Mouse (Mus musculus) A20 (cell line): ENCODE results near the gene Ralgps1.
A peak's percentile ranks its signal among the peaks of the same experiment; 100 is the strongest.

Experiments
- DNase-seq: peaks from one replicate; pipeline ENCODE4 v3.0.0-alpha.2; 2011; ENCODE audit warnings: low read depth, low spot score

The Ralgps1 gene

GRCm38 (mm10) chr2:33244880-33245279, 126.4 kb downstream of the Ralgps1 start:
- DNase-seq, result no peak

GRCm38 (mm10) chr2:33237581-33237980, 133.7 kb downstream of the Ralgps1 start:
- no peak for DNase-seq

GRCm38 (mm10) chr2:33234848-33235247, 136.4 kb downstream of the Ralgps1 start:
- no peak for DNase-seq

GRCm38 (mm10) chr2:33233856-33234255, 137.4 kb downstream of the Ralgps1 start:
- DNase-seq, result no peak

GRCm38 (mm10) chr2:33232782-33233570, 138.3 kb downstream of the Ralgps1 start:
- no peak for DNase-seq

GRCm38 (mm10) chr2:33231788-33232187, 139.5 kb downstream of the Ralgps1 start:
- DNase-seq, result no peak

GRCm38 (mm10) chr2:33230701-33231100, 140.6 kb downstream of the Ralgps1 start:
- no peak for DNase-seq

GRCm38 (mm10) chr2:33228551-33228950, 142.7 kb downstream of the Ralgps1 start:
- DNase-seq, result no peak

- DNase-seq, result no peak
These were observed 143.2 kb downstream of the Ralgps1 start for GRCm38 (mm10) chr2:33228077-33228476.

- DNase-seq, result no peak
These were observed 145.4 kb downstream of the Ralgps1 start for GRCm38 (mm10) chr2:33225921-33226320.

- DNase-seq, result no peak
These were observed 147.5 kb downstream of the Ralgps1 start for GRCm38 (mm10) chr2:33223656-33224358.

GRCm38 (mm10) chr2:33222480-33222879, 148.8 kb downstream of the Ralgps1 start:
- DNase-seq, result no peak

- DNase-seq, result no peak
These were observed 149.9 kb downstream of the Ralgps1 start for GRCm38 (mm10) chr2:33221339-33221900.

GRCm38 (mm10) chr2:33220674-33221338, 150.5 kb downstream of the Ralgps1 start:
- DNase-seq, result no peak

GRCm38 (mm10) chr2:33220246-33220645, 151.0 kb downstream of the Ralgps1 start:
- DNase-seq, result no peak

GRCm38 (mm10) chr2:33219637-33220036, 151.6 kb downstream of the Ralgps1 start:
- no peak for DNase-seq

GRCm38 (mm10) chr2:33218903-33219625, 152.2 kb downstream of the Ralgps1 start:
- DNase-seq, result peak; percentile 41

GRCm38 (mm10) chr2:33217425-33217794, 153.9 kb downstream of the Ralgps1 start:
- DNase-seq, result no peak

GRCm38 (mm10) chr2:33216645-33217424, 154.5 kb downstream of the Ralgps1 start:
- no peak for DNase-seq

GRCm38 (mm10) chr2:33215700-33216509, 155.4 kb downstream of the Ralgps1 start, which contains the start of gene Angptl2:
Gene Angptl2 (plus strand): TSS chr2:33216069.
- DNase-seq, result no peak
